Mouse (Mus musculus) kidney, postnatal 14 days (tissue): ENCODE results near the gene Tmsb15b2.
"Not testable (repeated sequence)": the region's sequence is repeated elsewhere in the genome, so short reads cannot be mapped to it uniquely, and the experiment has no call there.

ENCODE experiments used
- DNase-seq: peaks from one replicate; pipeline ENCODE4 v3.0.0; 2022; ENCODE audit warnings: mixed read lengths

Gene Tmsb15b2

GRCm38 (mm10) chrX:136975397-136975796 lies at the start of gene Tmsb15b2:
Gene Tmsb15b2 (minus strand): TSS chrX:136975497.
- DNase-seq = not testable (repeated sequence)

GRCm38 (mm10) chrX:137019310-137019709 lies 44.0 kb upstream of the Tmsb15b2 start:
- DNase-seq = peak; percentile 61

- DNase-seq = no peak
These were observed 42.4 kb upstream of the Tmsb15b2 start for GRCm38 (mm10) chrX:137017668-137018067.

- peak; percentile 59 for DNase-seq
These were observed 39.9 kb upstream of the Tmsb15b2 start for GRCm38 (mm10) chrX:137015099-137015709.

GRCm38 (mm10) chrX:136996256-136996655 lies 21.0 kb upstream of the Tmsb15b2 start:
- no peak for DNase-seq

GRCm38 (mm10) chrX:136993641-136994040 lies 18.3 kb upstream of the Tmsb15b2 start:
- DNase-seq = no peak

GRCm38 (mm10) chrX:136992978-136993547 lies 17.8 kb upstream of the Tmsb15b2 start, which contains the start of gene Zcchc18:
Gene Zcchc18 (plus strand): TSS chrX:136993155.
- peak; percentile 58 for DNase-seq

GRCm38 (mm10) chrX:136992191-136992965 lies 17.1 kb upstream of the Tmsb15b2 start:
- DNase-seq = no peak

- DNase-seq = no peak
These were observed 16.0 kb upstream of the Tmsb15b2 start for GRCm38 (mm10) chrX:136991274-136991673.

GRCm38 (mm10) chrX:136986039-136986438 lies 10.7 kb upstream of the Tmsb15b2 start:
- no peak for DNase-seq

GRCm38 (mm10) chrX:136978616-136979015 lies 3.3 kb upstream of the Tmsb15b2 start:
- no peak for DNase-seq

- peak; percentile 86 for DNase-seq
These were observed 1.3 kb upstream of the Tmsb15b2 start, which contains the start of the genes Tmsb15l and Tmsb15b1 for GRCm38 (mm10) chrX:136976424-136977084. Gene Tmsb15l (minus strand): TSS chrX:136976869. Gene Tmsb15b1 (minus strand): TSS chrX:136976874.

- peak; percentile 4 for DNase-seq
These were observed 15.6 kb downstream of the Tmsb15b2 start for GRCm38 (mm10) chrX:136959688-136960087.

GRCm38 (mm10) chrX:136958300-136958699 lies 17.0 kb downstream of the Tmsb15b2 start:
- not testable (repeated sequence) for DNase-seq

GRCm38 (mm10) chrX:136957583-136958279 lies 17.6 kb downstream of the Tmsb15b2 start:
- peak; percentile 66 for DNase-seq

GRCm38 (mm10) chrX:136937985-136938384 lies 37.3 kb downstream of the Tmsb15b2 start:
- no peak for DNase-seq

- DNase-seq = no peak
These were observed 48.3 kb downstream of the Tmsb15b2 start, which contains the start of gene H2bfm for GRCm38 (mm10) chrX:136927031-136927430. Gene H2bfm (plus strand): TSS chrX:136927325.

- DNase-seq = no peak
These were observed 49.4 kb downstream of the Tmsb15b2 start for GRCm38 (mm10) chrX:136925863-136926262.
